Mouse (Mus musculus) heart, embryonic 16.5 days (tissue): ENCODE measurements around the gene Rnase12. TPM values are rescaled to one million over a fixed set of nuclear protein-coding genes. Genes with fewer than 3 reads are reported as not detected.
"Not testable (repeated sequence)": the region's sequence is repeated elsewhere in the genome, so short reads cannot be mapped to it uniquely, and the experiment has no call there.

Experiments
- ATAC-seq: fragments of 200-750 bp; cut with Nextera tagmentation; replicated peaks from 2 replicates; pipeline ENCODE4 v1.8.0; 2017; ENCODE audit warnings: moderate number of reproducible peaks; ENCODE audit not compliant: insufficient read depth, low FRiP score; ENCODE audit errors: extremely low read depth
- H3K27ac ChIP-seq: fragments of 300-500 bp; sonication (generic); 2 replicates; pipeline ENCODE4 v1.5.1; 2014; ENCODE audit warnings: mild to moderate bottlenecking, low read length, control low read depth, moderate library complexity
- H3K27me3 ChIP-seq: fragments of 300-500 bp; sonication (generic); 2 replicates; pipeline ENCODE4 v1.6.1; 2014; ENCODE audit warnings: low read length, mixed read lengths; ENCODE audit not compliant: control insufficient read depth, insufficient read depth
- H3K36me3 ChIP-seq: fragments of 300-500 bp; sonication (generic); 2 replicates; pipeline ENCODE4 v1.6.1; 2014; ENCODE audit not compliant: control insufficient read depth, insufficient read depth
- H3K4me1 ChIP-seq: fragments of 300-500 bp; sonication (generic); 2 replicates; pipeline ENCODE4 v1.6.1; 2014; ENCODE audit warnings: low read length, mixed read lengths; ENCODE audit not compliant: control insufficient read depth, insufficient read depth
- H3K4me2 ChIP-seq: fragments of 300-500 bp; sonication (generic); 2 replicates; pipeline ENCODE4 v1.6.1; 2014; ENCODE audit warnings: low read depth, mild to moderate bottlenecking, control low read depth, low read length
- H3K4me3 ChIP-seq: fragments of 300-500 bp; sonication (generic); 2 replicates; pipeline ENCODE4 v1.5.1; 2014; ENCODE audit warnings: mild to moderate bottlenecking, control low read depth, low read length
- H3K9ac ChIP-seq: fragments of 300-500 bp; sonication (generic); 2 replicates; pipeline ENCODE4 v1.6.1; 2014; ENCODE audit warnings: low read length, control low read depth
- H3K9me3 ChIP-seq: fragments of 300-500 bp; sonication (generic); replicated peaks from 2 replicates; pipeline ENCODE4 v1.6.1; 2016; ENCODE audit warnings: low read length; ENCODE audit not compliant: control insufficient read depth
- WGBS: fragments of 180-500 bp; shearing (Covaris S2); extraction: QIAGEN DNeasy Blood & Tissue Kit; methylation state at CpG from one replicate; pipeline ENCODE4 v1.1.7; 2014; 5-methylcytosine and 5-hydroxymethylcytosine counted together
- polyA plus RNA-seq: library from polyadenylated mRNA; unstranded; fragments of >200 nt; fragmentation: Nextera tagmentation; extraction: Ambion mirVana; gene quantifications from 2 replicates; pipeline ENCODE4 v1.2.1, GENCODE M21; 2015

Rnase12 gene
- polyA plus RNA-seq, 1 experiment from 2014 or later: not detected

DNA sequence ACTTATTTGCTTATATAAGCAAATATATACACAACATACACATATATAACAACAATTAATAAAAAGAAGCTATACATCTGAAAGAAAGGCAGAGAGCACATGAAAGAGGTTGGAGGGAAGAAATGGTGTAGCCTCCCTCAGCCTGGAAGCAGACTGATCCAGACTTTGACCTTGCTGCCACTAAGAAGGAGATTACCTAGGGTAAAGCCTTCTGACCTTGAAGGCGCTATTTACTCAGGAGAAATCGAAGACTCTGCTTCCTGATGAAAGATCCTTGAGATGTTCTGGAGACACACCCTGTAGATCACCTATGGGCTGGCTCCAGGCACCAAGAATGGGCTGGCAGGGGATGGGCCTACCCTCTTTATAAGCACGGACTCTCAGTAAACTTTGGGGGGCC is 42.7 kb downstream of the Rnase12 start:
- not testable (repeated sequence) for H3K27ac ChIP-seq, H3K4me3 ChIP-seq, H3K9me3 ChIP-seq, H3K9ac ChIP-seq, H3K27me3 ChIP-seq, H3K36me3 ChIP-seq, ATAC-seq, H3K4me1 ChIP-seq, H3K4me2 ChIP-seq
- WGBS: 75% methylated on average over 3 of the region's 3 CpGs

- H3K4me2 ChIP-seq: no peak overlapping the region
- 0 out of 2 replicates have a peak, but pooled peaks cover 4% of the 10 kb centered on the region for H3K9me3 ChIP-seq
- H3K27me3 ChIP-seq: no peaks in the 10 kb centered on the region
- 88% methylated on average over 6 of the region's 6 CpGs for WGBS
- no peak overlapping the region for H3K4me3 ChIP-seq
- no peak overlapping the region for H3K9ac ChIP-seq
- peak overlapping the region; percentile 96 for H3K27ac ChIP-seq
- peaks cover 22% of the 10 kb centered on the region for H3K4me1 ChIP-seq
- no peaks in the 10 kb centered on the region for H3K36me3 ChIP-seq
- ATAC-seq: no peak
Observed at GRCm38 (mm10) chr14:51009572-51009971, 47.9 kb downstream of the Rnase12 start.

DNA sequence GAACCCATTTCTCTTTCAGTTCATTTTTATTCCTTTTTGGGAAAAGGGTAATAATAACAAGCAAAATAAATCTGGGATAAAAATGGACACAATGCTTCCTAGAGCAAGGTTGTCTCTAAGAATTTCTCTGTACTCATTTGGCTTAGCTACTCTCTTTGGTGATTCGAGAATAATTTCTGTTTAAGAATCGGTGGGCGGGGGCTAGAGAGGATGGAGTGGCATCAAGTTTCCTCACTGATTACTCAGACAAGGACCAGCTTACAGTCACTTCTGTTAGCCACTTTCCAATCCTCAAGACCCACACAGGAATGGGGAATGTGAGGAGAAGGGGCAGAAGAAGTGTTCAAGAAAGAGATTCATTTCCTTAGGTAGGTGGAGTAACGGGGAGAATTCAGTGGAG is 48.7 kb downstream of the Rnase12 start:
- H3K9ac ChIP-seq: no peak overlapping the region
- ATAC-seq: no peak
- 0 out of 2 replicates have a peak, but pooled peaks cover 4% of the 10 kb centered on the region for H3K9me3 ChIP-seq
- 70% methylated on average over 4 of the region's 4 CpGs for WGBS
- H3K4me2 ChIP-seq: peak overlapping the region; percentile 36
- H3K27me3 ChIP-seq: no peaks in the 10 kb centered on the region
- no peaks in the 10 kb centered on the region for H3K36me3 ChIP-seq
- H3K4me3 ChIP-seq: no peak overlapping the region
- H3K4me1 ChIP-seq: peaks cover 22% of the 10 kb centered on the region
- H3K27ac ChIP-seq: peak overlapping the region; percentile 96

- Histone ChIP-seq H3K27ac (peak overlapping the region; percentile 96), H3K4me1 (peaks cover 22% of the 10 kb centered on the region), H3K27me3 (no peaks in the 10 kb centered on the region), H3K36me3 (no peaks in the 10 kb centered on the region), H3K4me2 (peak overlapping the region; percentile 36), H3K4me3 (no peak overlapping the region), H3K9ac (peak overlapping the region; percentile 57; the same call in 1 of the 2 replicates), H3K9me3 (0 out of 2 replicates have a peak, but pooled peaks cover 4% of the 10 kb centered on the region)
- ATAC-seq: peak; percentile 86
- WGBS: 26% methylated on average over 13 of the region's 13 CpGs
Observed at GRCm38 (mm10) chr14:51007914-51008713, 49.3 kb downstream of the Rnase12 start.

GRCm38 (mm10) chr14:51007152-51007801 is 50.2 kb downstream of the Rnase12 start, which contains the start of gene Rnase10:
Gene Rnase10 (plus strand): TSS chr14:51007751.
- Histone ChIP-seq H3K9me3 (0 out of 2 replicates have a peak, but pooled peaks cover 4% of the 10 kb centered on the region), H3K36me3 (no peaks in the 10 kb centered on the region), H3K4me2 (peak within 1 kb of the TSS; percentile 36), H3K27ac (peak within 1 kb of the TSS; percentile 96), H3K4me3 (no peak within 1 kb of the TSS), H3K27me3 (no peaks in the 10 kb centered on the region), H3K9ac (peak within 1 kb of the TSS; percentile 57; the same call in 1 of the 2 replicates), H3K4me1 (peaks cover 22% of the 10 kb centered on the region)
- WGBS: 73% methylated on average over 8 of the region's 8 CpGs
- no peak for ATAC-seq

Other genes starting within 250 kb of the Rnase12 start
- gene Ccnb1ip1, start 249.9 kb downstream of the Rnase12 start, polyA plus RNA-seq: not detected in 2 replicates
- gene Parp2, start 249.8 kb downstream of the Rnase12 start, polyA plus RNA-seq: 39.3 and 40.4 TPM in 2 replicates
- 5.1 and 5.6 TPM in 2 replicates for gene Tep1, start 187.1 kb downstream of the Rnase12 start, polyA plus RNA-seq
- 0.12 and 0.16 TPM in 2 replicates for gene Klhl33, start 160.2 kb downstream of the Rnase12 start, polyA plus RNA-seq
- 134 and 141 TPM in 2 replicates for gene Osgep, start 132.8 kb downstream of the Rnase12 start, polyA plus RNA-seq
- gene Apex1, start 132.7 kb downstream of the Rnase12 start, polyA plus RNA-seq: 118 and 126 TPM in 2 replicates
- gene Pip4p1, start 126.8 kb downstream of the Rnase12 start, polyA plus RNA-seq: 32.5 and 37.9 TPM in 2 replicates
- 32.0 and 36.9 TPM in 2 replicates for gene Pnp, start 126.6 kb downstream of the Rnase12 start, polyA plus RNA-seq
- not detected in 2 replicates for gene Gm49342, start 113.1 kb downstream of the Rnase12 start, polyA plus RNA-seq
- 0.31 and 0.43 TPM in 2 replicates for gene Pnp2, start 101.7 kb downstream of the Rnase12 start, polyA plus RNA-seq
- gene Rnase10, start 49.9 kb downstream of the Rnase12 start, polyA plus RNA-seq: 0.21 and 0.37 TPM in 2 replicates
- not detected in 2 replicates for gene Rnase9, start 15.8 kb downstream of the Rnase12 start, polyA plus RNA-seq
- not detected in 2 replicates for gene Rnase11, start 7.5 kb downstream of the Rnase12 start, polyA plus RNA-seq
- gene Olfr750, start 16.8 kb upstream of the Rnase12 start, polyA plus RNA-seq: not detected in 2 replicates
- 27.3 and 30.5 TPM in 2 replicates for gene Rnase4, start 33.4 kb upstream of the Rnase12 start, polyA plus RNA-seq
- gene Ang, start 33.5 kb upstream of the Rnase12 start, polyA plus RNA-seq: 3.4 and 4.4 TPM in 2 replicates
- gene Eddm3b, start 56.8 kb upstream of the Rnase12 start, polyA plus RNA-seq: not detected in 2 replicates
- gene Rnase6, start 66.2 kb upstream of the Rnase12 start, polyA plus RNA-seq: 0.80 and 1.1 TPM in 2 replicates
- 0.91 and 1.1 TPM in 2 replicates for gene Rnase1, start 89.1 kb upstream of the Rnase12 start, polyA plus RNA-seq
- not detected in 2 replicates for gene Rnase2b, start 104.6 kb upstream of the Rnase12 start, polyA plus RNA-seq
- not detected in 2 replicates for gene Ang2, start 141.5 kb upstream of the Rnase12 start, polyA plus RNA-seq
- not detected in 2 replicates for gene Ear14, start 145.7 kb upstream of the Rnase12 start, polyA plus RNA-seq
- not detected in 2 replicates for gene Rnase2a, start 198.5 kb upstream of the Rnase12 start, polyA plus RNA-seq